Mouse (Mus musculus): Measurements from ENCODE around the gene Zbbx. TPM values are rescaled to one million over a fixed set of nuclear protein-coding genes. Genes with fewer than 3 reads are reported as not detected.

Zbbx gene
- not detected in 2 replicates for polyA plus RNA-seq (2012; rRNA removed)
- polyA plus RNA-seq (2014; fragmentation: Nextera tagmentation; extraction: Ambion mirVana), result not detected in 2 replicates

DNA sequence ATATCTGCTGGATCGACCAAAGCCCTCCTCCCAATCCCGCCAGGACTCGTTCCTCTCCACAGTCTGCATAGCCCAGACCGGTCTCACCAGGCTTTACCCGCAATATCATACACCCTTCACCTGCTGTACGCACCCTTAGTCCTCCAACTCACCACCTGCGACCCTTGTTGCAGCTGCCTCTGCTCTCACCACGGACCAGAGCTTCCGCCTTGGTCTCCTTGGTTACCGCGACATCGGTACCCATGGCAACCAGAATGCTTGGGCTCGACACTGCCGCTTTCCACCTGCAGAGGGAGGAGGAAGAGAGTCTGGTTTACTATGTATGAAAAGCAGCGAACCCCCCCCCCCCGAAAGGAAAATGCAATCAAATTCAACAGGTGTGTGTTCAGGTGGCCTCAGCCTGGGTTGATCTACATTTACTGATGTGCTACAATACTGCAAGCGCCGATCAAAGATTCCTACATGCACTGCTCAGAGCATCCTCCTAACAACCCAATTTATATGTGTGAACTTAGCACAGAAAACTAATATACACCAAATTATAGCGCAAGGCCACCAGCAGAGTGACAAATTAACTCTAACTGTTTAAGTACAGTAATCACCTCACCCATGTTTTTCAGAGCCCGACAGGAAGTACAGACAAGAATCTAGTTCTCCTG lies at the start of gene Zbbx:
Zbbx (minus strand) TSS at position 197 of the 659 bp plus-strand sequence.
- Histone ChIP-seq H3K27ac (replicated peaks; ENCODE audit: low read depth, low read length) (no peak within 1 kb of the TSS), H3K4me2 (replicated peaks; ENCODE audit: low read depth, low read length, severe bottlenecking) (peak within 1 kb of the TSS; percentile 45), H3K9ac (ENCODE audit: low read depth, low read length, severe bottlenecking) (no peak within 1 kb of the TSS), H3K27me3 (ENCODE audit: control insufficient read depth, insufficient read depth, low read length) (no peaks in the 10 kb centered on the region), H3K9me3 (ENCODE audit: control insufficient read depth, low read length) (no peaks in the 10 kb centered on the region), H3K36me3 (ENCODE audit: control insufficient read depth, insufficient read depth, low read length) (no peaks in the 10 kb centered on the region), H3K4me1 (ENCODE audit: control insufficient read depth, insufficient read depth, low read length) (no peaks in the 10 kb centered on the region), H3K4me3 (replicated peaks; ENCODE audit: low read length) (peak within 1 kb of the TSS; percentile 15; the same call in 1 of the 2 replicates)
- ATAC-seq (ENCODE audit: low FRiP score, low read depth), result peak; percentile 70
- DNase-seq (ENCODE audit: low spot score), result peak; percentile 40
- TF ChIP-seq POLR2A (IDR thresholded peaks at IDR 0.05; ENCODE audit: borderline replicate concordance, extremely low read depth, insufficient read depth, insufficient read length), result no peak
- 13% methylated on average over 20 of the region's 20 CpGs for WGBS

DNA sequence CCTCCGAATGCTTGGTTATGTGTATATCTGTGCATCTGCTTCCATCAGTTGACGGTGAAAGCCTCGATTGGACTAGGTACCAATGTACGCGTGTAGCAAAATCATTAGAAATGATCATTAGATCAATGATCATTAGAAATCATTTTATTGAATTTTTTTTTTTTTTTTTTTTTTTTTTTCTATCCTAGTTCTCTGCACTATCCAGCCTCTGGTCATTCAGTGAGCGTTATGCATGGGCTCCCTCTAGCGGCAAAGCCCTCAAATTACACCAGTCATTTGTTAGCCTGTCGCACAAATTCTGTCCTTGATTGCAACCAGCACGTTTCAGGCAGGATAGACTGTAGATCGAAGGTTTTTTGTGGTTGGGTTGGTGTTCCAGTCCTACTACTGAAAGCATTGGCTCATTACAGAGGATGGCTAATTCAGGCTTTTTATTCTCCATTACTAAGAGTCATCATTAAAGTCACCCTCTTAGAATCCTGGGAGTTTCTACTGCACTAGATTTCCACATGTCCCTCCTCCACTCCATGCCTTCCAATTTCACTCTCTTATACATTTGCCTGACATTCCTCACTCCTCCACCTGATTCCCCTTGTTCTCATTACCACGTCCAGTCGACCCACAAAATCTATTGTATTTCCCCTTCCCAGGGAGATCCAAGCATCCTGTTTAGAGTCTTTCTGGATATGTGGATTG lies 38.1 kb upstream of the Zbbx start:
- H3K36me3 ChIP-seq (ENCODE audit: control insufficient read depth, insufficient read depth, low read length), result no peaks in the 10 kb centered on the region
- H3K27me3 ChIP-seq (ENCODE audit: control insufficient read depth, insufficient read depth, low read length), result no peaks in the 10 kb centered on the region
- H3K4me2 ChIP-seq (replicated peaks; ENCODE audit: low read depth, low read length, severe bottlenecking), result no peak overlapping the region
- no peak overlapping the region for H3K9ac ChIP-seq (ENCODE audit: low read depth, low read length, severe bottlenecking)
- DNase-seq (ENCODE audit: low spot score) (peak; percentile 51), ATAC-seq (ENCODE audit: low FRiP score, low read depth) (no peak)
- no peak for TF ChIP-seq POLR2A (IDR thresholded peaks at IDR 0.05; ENCODE audit: borderline replicate concordance, extremely low read depth, insufficient read depth, insufficient read length)
- no peaks in the 10 kb centered on the region for H3K9me3 ChIP-seq (ENCODE audit: control insufficient read depth, low read length)
- H3K4me1 ChIP-seq (ENCODE audit: control insufficient read depth, insufficient read depth, low read length), result no peaks in the 10 kb centered on the region
- H3K4me3 ChIP-seq (replicated peaks; ENCODE audit: low read length), result no peak overlapping the region
- WGBS, result 39% methylated on average over 12 of the region's 12 CpGs
- H3K27ac ChIP-seq (replicated peaks; ENCODE audit: low read depth, low read length), result no peak overlapping the region

DNA sequence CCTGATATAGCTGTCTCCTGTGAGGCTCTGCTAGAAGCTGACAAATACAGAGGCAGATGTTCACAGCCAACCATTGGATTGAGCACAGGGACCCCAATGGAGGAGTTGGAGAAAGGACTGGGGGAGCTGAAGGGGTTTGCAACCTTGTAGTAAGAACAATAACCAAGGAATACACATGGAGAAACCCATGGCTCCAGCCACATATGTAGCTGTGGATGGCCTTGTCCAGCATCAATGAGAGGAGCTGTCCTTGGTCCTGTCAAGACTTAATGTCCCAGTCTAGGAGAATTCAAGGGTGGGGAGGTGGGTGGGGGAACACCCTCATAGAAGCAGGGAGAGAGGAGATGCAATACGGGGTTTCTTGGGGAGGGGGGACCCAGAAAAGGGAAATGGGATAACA lies 17.8 kb upstream of the Zbbx start:
- H3K4me2 ChIP-seq (replicated peaks; ENCODE audit: low read depth, low read length, severe bottlenecking), result no peak overlapping the region
- H3K9me3 ChIP-seq (ENCODE audit: control insufficient read depth, low read length), result no peaks in the 10 kb centered on the region
- no peaks in the 10 kb centered on the region for H3K27me3 ChIP-seq (ENCODE audit: control insufficient read depth, insufficient read depth, low read length)
- DNase-seq (ENCODE audit: low spot score), result peak; percentile 25
- H3K9ac ChIP-seq (ENCODE audit: low read depth, low read length, severe bottlenecking), result no peak overlapping the region
- no peak overlapping the region for H3K27ac ChIP-seq (replicated peaks; ENCODE audit: low read depth, low read length)
- H3K4me1 ChIP-seq (ENCODE audit: control insufficient read depth, insufficient read depth, low read length), result no peaks in the 10 kb centered on the region
- H3K4me3 ChIP-seq (replicated peaks; ENCODE audit: low read length), result no peak overlapping the region
- no peak for TF ChIP-seq POLR2A (IDR thresholded peaks at IDR 0.05; ENCODE audit: borderline replicate concordance, extremely low read depth, insufficient read depth, insufficient read length)
- ATAC-seq (ENCODE audit: low FRiP score, low read depth), result no peak
- no peaks in the 10 kb centered on the region for H3K36me3 ChIP-seq (ENCODE audit: control insufficient read depth, insufficient read depth, low read length)
- 82% methylated on average over 1 of the region's 1 CpGs for WGBS

DNA sequence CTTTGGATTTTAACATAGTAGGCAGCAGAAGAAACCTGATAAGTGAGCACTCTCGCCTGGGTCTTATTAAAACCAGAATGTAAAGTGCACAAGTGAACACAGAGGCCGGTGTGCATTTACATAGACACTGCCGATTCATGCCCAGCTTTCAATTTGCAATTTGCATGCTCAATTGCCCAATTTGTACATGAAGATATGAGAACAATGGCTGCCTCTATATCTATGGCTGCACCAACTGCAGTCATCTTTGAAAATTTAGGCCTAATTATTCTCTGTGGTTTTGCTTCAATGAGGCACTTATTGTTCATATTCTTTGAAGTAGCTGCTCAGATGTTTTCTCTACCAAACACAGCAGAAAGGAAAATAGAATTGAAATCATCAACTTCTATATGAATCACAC lies 23.0 kb downstream of the Zbbx start:
- no peak overlapping the region for H3K9ac ChIP-seq (ENCODE audit: low read depth, low read length, severe bottlenecking)
- no peak for TF ChIP-seq POLR2A (IDR thresholded peaks at IDR 0.05; ENCODE audit: borderline replicate concordance, extremely low read depth, insufficient read depth, insufficient read length)
- no peak overlapping the region for H3K4me3 ChIP-seq (replicated peaks; ENCODE audit: low read length)
- no peaks in the 10 kb centered on the region for H3K27me3 ChIP-seq (ENCODE audit: control insufficient read depth, insufficient read depth, low read length)
- 70% methylated on average over 3 of the region's 3 CpGs for WGBS
- H3K27ac ChIP-seq (replicated peaks; ENCODE audit: low read depth, low read length), result no peak overlapping the region
- DNase-seq (ENCODE audit: low spot score), result no peak
- ATAC-seq (ENCODE audit: low FRiP score, low read depth), result no peak
- no peaks in the 10 kb centered on the region for H3K36me3 ChIP-seq (ENCODE audit: control insufficient read depth, insufficient read depth, low read length)
- no peaks in the 10 kb centered on the region for H3K4me1 ChIP-seq (ENCODE audit: control insufficient read depth, insufficient read depth, low read length)
- H3K9me3 ChIP-seq (ENCODE audit: control insufficient read depth, low read length), result no peaks in the 10 kb centered on the region
- no peak overlapping the region for H3K4me2 ChIP-seq (replicated peaks; ENCODE audit: low read depth, low read length, severe bottlenecking)

DNA sequence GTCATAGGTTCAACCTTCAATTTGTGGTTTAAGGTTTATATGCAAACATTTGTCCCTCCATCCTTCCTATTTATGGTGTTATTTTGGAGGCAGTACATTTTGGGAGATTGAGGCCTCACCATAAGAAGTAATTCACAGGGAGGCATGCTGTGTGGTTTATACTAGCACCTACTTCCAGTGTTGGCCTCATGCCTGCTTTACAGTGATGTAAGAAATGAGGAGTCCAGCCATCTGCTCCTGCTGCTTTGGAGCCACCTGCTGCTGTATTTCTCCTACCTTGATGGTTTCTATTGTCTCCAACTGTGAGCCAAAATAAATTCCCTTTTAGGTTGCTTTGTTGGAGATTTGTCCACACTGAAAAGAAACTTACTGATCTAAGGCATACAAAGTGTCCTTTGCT lies 60.0 kb downstream of the Zbbx start:
- TF ChIP-seq POLR2A (IDR thresholded peaks at IDR 0.05; ENCODE audit: borderline replicate concordance, extremely low read depth, insufficient read depth, insufficient read length), result no peak
- Histone ChIP-seq H3K36me3 (ENCODE audit: control insufficient read depth, insufficient read depth, low read length) (no peaks in the 10 kb centered on the region), H3K4me2 (replicated peaks; ENCODE audit: low read depth, low read length, severe bottlenecking) (no peak overlapping the region), H3K9me3 (ENCODE audit: control insufficient read depth, low read length) (no peaks in the 10 kb centered on the region), H3K9ac (ENCODE audit: low read depth, low read length, severe bottlenecking) (no peak overlapping the region), H3K27me3 (ENCODE audit: control insufficient read depth, insufficient read depth, low read length) (no peaks in the 10 kb centered on the region), H3K27ac (replicated peaks; ENCODE audit: low read depth, low read length) (no peak overlapping the region), H3K4me3 (replicated peaks; ENCODE audit: low read length) (no peak overlapping the region), H3K4me1 (ENCODE audit: control insufficient read depth, insufficient read depth, low read length) (no peaks in the 10 kb centered on the region)
- DNase-seq (ENCODE audit: low spot score), result no peak
- ATAC-seq (ENCODE audit: low FRiP score, low read depth), result no peak

All from limb, embryonic 14.5 days (tissue).